Mouse (Mus musculus) T-helper 1 cell (primary cell): ENCODE measurements around the gene Olfr1392.
"Not testable (repeated sequence)": the region's sequence is repeated elsewhere in the genome, so short reads cannot be mapped to it uniquely, and the experiment has no call there.

ENCODE experiments used
- in situ Hi-C: fragments of 300-600 bp; cut with MboI, MseI; formaldehyde crosslinking; loops from one replicate; pipeline ENCODE4 v1.15.1; 2025; ENCODE audit warnings: high pct_unique_total_duplicates

The Olfr1392 gene

DNA sequence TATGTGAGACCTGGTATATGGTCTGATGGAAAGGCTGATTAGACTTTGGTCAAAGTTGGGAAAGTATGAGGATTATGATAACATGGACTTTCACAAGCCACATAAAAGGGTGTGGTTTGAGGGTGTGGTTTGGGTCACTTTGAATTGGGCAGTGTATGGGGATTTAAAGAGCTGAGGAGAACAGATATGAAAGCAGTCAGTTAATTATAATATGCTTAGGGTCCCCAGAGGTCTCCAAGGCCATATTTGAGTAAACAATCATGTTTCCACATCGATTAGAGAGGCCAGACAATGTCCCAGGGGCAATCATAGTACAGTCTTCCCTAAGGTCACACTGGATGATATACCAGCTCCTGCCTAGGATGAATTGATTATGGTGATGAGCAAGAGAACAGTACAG lies at the start of gene Olfr1392:
TSS of gene Olfr1392 (plus strand) at position 301 of the 400 bp plus-strand sequence.
- in situ Hi-C loops: not testable (repeated sequence)

DNA sequence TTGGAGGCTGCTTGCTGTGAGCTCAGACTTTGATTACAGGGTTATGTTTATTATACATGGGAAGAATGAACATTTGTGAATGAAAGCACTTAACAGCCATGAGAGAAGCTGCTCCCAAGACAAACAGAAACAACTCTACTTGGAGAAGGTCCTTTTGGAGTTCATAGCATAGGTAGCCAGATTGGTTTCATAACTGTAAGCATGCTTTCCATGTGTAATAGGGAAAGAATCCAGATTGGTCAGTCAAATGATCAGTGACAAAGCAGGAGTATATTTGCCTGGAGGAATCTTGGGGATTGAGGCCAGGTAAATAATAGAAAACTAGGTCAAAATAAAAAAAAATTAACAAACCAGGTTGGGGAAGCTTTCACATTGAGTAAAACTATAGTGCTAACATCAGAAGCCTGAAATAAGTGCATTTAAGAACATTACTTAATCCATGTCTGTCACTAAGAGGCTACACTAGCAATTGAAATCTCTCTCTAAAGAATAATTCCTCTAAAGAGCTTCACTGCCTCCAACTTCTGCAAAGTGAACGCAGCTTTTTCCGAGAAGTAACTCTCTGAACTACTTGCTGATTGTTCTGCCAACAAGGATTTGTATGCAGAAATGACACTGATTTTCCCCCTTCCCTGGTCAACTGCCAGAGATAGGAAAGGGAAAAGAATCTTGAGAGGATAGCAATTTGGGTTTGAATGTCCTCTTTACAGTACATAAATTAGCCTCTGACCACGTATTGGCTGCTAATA lies 49.4 kb upstream of the Olfr1392 start:
- in situ Hi-C loops: no loop called here

GRCm38 (mm10) chr11:49236891-49237290 lies 48.2 kb upstream of the Olfr1392 start:
- in situ Hi-C loops: no loop called here

- in situ Hi-C loops: no loop called here
These were observed 47.5 kb upstream of the Olfr1392 start for GRCm38 (mm10) chr11:49237532-49237931.

DNA sequence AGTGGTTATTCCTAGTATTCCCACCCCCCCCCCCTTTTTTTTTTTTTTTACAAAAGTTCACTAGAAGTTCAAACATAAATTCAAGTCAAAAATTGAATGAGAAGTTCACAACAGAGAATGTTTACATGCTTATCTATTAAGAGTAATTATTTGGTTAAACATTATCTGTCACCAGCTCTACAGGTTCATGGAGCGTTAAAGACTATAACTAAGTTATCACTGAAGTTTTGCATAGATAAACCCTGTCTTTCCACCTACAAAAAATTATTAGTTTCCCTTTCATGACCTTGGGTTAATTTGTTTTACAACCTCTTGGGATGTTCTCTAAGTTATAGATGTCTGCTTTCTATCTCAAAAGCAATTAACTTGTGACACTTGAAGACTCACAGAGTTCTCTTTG lies 44.8 kb upstream of the Olfr1392 start:
- in situ Hi-C loops: no loop called here

GRCm38 (mm10) chr11:49240874-49241273 lies 44.2 kb upstream of the Olfr1392 start:
- in situ Hi-C loops: no loop called here

GRCm38 (mm10) chr11:49241471-49241870 lies 43.6 kb upstream of the Olfr1392 start:
- in situ Hi-C loops: no loop called here

GRCm38 (mm10) chr11:49242944-49243626 lies 42.0 kb upstream of the Olfr1392 start:
- in situ Hi-C loops: no loop called here

DNA sequence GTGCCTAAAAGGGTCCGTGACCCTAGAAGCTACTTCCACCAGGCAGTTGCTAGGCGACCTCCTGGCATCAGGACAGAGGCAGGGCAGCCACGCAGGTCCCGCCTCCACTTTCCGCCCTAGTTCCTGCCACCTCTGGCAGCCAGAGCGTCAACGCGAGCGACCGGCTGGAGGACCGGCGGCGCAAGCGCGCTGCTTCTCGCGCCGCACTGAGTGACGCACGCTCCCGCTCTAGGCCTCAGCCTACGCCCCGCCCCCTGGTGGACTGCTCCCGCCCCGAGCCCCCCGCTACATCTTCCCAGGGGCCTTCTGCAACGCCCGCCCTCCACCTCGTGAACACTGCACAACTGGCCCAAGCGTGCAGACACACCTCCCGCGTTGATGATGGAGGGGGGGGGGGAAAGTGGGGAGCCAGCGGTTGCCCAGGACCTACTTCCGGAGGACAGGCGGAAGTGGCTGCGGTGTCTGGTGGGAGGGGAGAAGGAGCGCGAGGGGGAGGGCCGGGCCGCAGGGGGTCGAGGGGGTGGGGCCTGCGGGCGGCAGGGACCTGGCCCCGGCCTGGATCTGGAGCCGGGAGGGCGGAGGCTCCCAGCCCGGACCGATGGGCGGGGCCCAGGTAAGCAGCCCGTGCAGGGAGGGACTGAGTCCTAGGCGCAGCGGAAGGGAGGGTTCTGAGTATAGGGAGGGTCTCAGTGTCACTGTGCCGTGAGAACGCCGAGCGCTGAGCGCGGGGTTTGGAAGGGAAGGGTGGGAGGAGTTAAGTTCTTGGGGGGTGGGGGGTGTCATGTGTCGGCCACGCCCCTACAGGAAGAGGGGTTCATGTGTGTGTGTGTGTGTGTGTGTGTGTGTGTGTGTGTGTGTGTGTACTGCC lies 41.1 kb upstream of the Olfr1392 start, which contains the start of gene Mgat1:
TSS of gene Mgat1 (plus strand) at position 465 of the 868 bp plus-strand sequence.
- in situ Hi-C loops: no loop called here

DNA sequence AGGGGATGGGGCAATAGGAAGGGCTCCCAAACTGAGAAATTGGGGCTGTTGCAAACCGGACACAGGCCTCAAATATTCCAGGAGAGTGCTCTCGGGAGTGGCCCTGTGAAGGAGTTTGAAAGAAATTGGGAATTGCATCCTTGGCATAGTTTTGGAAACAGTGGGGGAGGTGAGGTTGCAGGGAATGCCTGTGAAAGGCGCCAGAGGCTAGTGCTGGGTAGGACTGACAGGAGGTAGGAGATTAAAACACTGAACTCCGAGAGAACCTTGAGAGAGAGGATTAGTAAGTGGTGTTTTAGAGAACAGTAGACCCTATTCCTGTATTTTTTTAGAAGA lies 40.5 kb upstream of the Olfr1392 start:
- in situ Hi-C loops: no loop called here

DNA sequence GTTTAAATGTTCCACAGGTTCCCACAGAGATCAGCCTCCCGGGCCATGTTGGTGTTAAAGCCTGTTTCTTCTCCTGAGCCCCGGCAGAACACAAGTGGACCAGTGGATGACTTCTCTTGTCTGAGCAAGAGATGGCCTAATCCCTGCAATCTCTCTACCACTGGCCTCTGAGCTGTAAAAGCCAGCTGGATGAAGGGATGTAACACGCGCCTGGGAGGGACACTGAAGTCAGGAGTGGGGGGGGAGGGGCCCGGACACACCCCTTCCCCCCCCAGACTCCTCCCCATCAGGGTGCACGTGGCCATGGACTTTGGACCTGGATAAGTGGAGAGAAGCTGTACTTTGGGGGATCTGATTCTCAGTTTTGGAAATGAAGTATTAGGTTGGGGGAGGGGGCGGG lies 39.9 kb upstream of the Olfr1392 start:
- in situ Hi-C loops: loop anchor here (5.0 kb wide), 1 partner anchor 373 kb away; the partner anchor contains the start of gene Irgm1

DNA sequence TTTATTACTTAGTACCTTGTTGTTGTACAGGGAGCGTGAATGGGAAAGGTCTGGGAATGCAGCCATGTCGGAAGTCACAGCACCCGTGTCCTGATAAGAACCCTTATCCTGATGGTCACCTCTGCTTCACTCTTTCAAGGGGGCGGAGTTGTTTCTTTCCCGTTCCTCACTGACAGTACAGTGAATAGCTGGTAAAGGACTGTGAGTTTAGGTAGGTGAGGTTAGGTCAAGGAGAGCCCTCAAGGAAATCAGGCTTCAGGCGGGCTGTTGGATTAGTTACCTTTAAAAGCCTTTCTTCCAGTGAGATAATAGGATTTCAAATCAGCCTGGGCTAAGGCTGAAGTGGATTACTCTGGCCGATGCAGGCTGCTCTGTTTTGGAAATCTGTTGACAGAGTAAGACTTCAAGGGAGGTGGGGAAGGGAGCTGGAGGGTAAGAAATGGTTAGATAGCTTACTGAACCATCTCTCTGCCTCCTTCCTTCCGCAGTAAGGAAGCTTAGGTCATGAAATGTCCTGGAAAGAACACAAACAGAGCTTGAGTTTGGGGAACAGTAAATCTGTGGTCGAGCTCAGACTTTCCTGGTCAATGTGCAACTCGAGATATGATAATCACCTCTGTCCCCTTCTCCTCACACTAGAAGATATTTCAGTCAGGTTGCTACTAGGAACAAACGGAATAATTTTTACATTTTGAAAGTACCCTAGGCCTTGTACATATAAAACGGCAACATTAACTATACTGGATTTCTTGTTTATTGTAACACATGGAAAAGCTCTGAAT lies 39.3 kb upstream of the Olfr1392 start:
- in situ Hi-C loops: loop anchor here (5.0 kb wide), 1 partner anchor 374 kb away; the partner anchor contains the start of gene Irgm1

GRCm38 (mm10) chr11:49246523-49246922 lies 38.6 kb upstream of the Olfr1392 start:
- in situ Hi-C loops: loop anchor here (5.0 kb wide), 1 partner anchor 374 kb away; the partner anchor contains the start of gene Irgm1

GRCm38 (mm10) chr11:49247255-49247654 lies 37.8 kb upstream of the Olfr1392 start:
- in situ Hi-C loops: loop anchor here (5.0 kb wide), 1 partner anchor 375 kb away; the partner anchor contains the start of gene Irgm1

GRCm38 (mm10) chr11:49248226-49248973 lies 36.7 kb upstream of the Olfr1392 start:
- in situ Hi-C loops: loop anchor here (5.0 kb wide), 1 partner anchor 376 kb away; the partner anchor contains the start of gene Irgm1

DNA sequence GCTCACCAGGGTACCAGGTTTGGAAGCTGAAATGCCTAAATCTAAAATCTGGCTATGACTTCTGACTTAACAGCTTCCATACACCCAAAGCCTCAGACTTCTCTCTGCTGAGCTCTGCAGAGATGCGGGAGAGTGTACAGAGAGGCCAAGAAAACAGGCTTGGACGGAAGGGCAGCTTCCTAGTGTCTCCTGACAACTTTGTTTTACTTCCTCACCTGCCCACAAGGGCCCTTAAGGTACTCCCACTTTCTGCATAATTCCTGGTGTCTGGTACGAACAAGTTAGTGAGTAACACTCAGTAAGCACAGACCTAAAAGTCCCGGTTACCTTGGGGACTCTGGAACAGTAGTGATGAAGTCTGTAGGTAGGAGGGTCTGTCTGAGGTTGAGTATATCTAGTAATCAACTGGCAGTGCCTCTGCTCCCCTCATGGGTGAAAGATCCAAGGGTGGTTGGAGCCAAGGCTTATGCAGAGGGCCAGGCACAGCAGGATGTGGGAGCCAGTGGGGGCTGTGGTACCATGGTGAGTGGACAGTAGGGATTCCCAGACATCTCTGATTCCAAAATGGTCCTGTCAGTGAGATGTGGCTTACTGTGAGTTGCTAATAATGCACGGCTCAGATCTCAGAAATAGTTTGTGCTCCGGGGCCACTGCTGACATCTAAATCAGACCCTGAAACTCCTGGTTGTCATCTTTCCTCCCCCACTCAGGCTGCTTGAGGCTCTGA lies 35.9 kb upstream of the Olfr1392 start:
- in situ Hi-C loops: loop anchor here (5.0 kb wide), 1 partner anchor 377 kb away; the partner anchor contains the start of gene Irgm1

- in situ Hi-C loops: loop anchor here (5.0 kb wide), 1 partner anchor 378 kb away; the partner anchor contains the start of gene Irgm1
These were observed 35.2 kb upstream of the Olfr1392 start for GRCm38 (mm10) chr11:49249811-49250421.

GRCm38 (mm10) chr11:49250422-49251379 lies 34.4 kb upstream of the Olfr1392 start:
- in situ Hi-C loops: no loop called here
